In the genomic region with DNA sequence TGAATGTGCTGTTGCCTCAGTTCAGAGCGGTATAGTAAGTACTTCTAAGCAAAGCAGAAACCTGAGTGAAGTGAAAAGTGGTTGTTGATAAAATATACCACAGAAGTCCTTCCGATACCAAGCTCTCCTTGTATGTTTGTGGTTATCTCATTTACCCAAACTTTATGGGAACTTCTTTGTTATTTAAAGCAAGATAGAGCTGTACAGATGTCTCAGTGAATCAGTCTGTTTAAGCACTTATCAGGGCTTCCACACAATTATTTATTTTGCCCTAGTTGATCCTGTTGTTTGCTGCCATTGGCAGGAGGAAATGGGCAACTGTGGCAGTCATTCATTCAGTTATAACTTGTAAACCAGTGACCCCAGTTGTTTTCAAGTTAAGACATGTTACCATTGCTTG, we compare ENCODE assay signal across 25 mouse cellular contexts. TPM values are rescaled to one million over a fixed set of nuclear protein-coding genes. Genes with fewer than 3 reads are reported as not detected.
DNase-seq lines count a peak whose midpoint lies in the region; ATAC-seq and TF ChIP-seq lines count a peak whose summit lies in the region.
"Had no signal": no experiment of that assay in that cellular context is flagged by ENCODE, and none has a peak within 500 bp of the region (broad histone marks: within the 10 kb centered on the region; RNA-seq: fewer than 3 reads in every experiment).

No protein-coding gene starts in this region.

- no peak for TF ChIP-seq POLR2A in MEL (IDR thresholded peaks at IDR 0.05; ENCODE audit: control insufficient read depth in 1 of 2, insufficient read depth in 1 of 2, low read depth in 1 of 2, low read length in 2 of 2, poor library complexity in 1 of 2)

- TF ChIP-seq RAD21 in MEL (IDR thresholded peaks at IDR 0.05; ENCODE audit: low read depth, low read length), result no peak

- no peak for TF ChIP-seq CTCF in MEL (IDR thresholded peaks at IDR 0.05 in 2 of 3, conservative IDR thresholded peaks at IDR 0.05 in 1 of 3; ENCODE audit: control insufficient read depth in 1 of 3, insufficient read depth in 1 of 3, low read depth in 2 of 3, low read length in 3 of 3, poor library complexity in 1 of 3, severe bottlenecking in 1 of 3)
- TF ChIP-seq CTCF in liver, postnatal 0 days (IDR thresholded peaks at IDR 0.05; ENCODE audit: low read depth), result no peak

- peaks cover 2% of the 10 kb centered on the region; the same call in 1 of the 2 replicates for H3K36me3 ChIP-seq in liver, embryonic 13.5 days
- peaks cover 1 to 4% of the 10 kb centered on the region in 2 experiments; a peak in 3 of 4 replicates for H3K36me3 ChIP-seq in MEL (ENCODE audit: control insufficient read depth in 1 of 2, insufficient read depth in 2 of 2, low read length in 2 of 2)
- peaks cover 17% of the 10 kb centered on the region for H3K36me3 ChIP-seq in liver, postnatal 0 days (replicated peaks; ENCODE audit: insufficient read depth, low read length)

- no peak overlapping the region for H3K9ac ChIP-seq in liver, embryonic 13.5 days
- no peak overlapping the region for H3K9ac ChIP-seq in MEL (ENCODE audit: control insufficient read depth, low read depth, low read length, poor library complexity, severe bottlenecking)
- no peak overlapping the region for H3K9ac ChIP-seq in liver, postnatal 0 days (replicated peaks)
- H3K9ac ChIP-seq: embryonic facial prominence, embryonic 13.5 days; embryonic facial prominence, embryonic 15.5 days; forebrain, embryonic 12.5 days had no signal

- no peak for DNase-seq in liver, embryonic 13.5 days
- DNase-seq in liver (no peak), MEL (ENCODE audit: low read depth, low spot score) (peak; percentile 37)
- DNase-seq in liver, postnatal 0 days, result no peak
- DNase-seq in layer of hippocampus, postnatal 10 days (ENCODE audit: low spot score in 2 of 2), result no peak
- no peak for DNase-seq in spleen, adult 18-20 months
- no peak for DNase-seq in cerebellum, postnatal 25 days
- DNase-seq: adrenal gland, adult 8-10 months; adrenal gland, postnatal 14 days; adrenal gland, postnatal 36 days; cerebellum, adult 11-12 months; cerebellum, adult 2 months; cerebellum, adult 9-10 months; cerebellum, postnatal 10 days; cerebellum, postnatal 36 days; embryo, embryonic 11 days had no signal

- no peaks in the 10 kb centered on the region for H3K79me2 ChIP-seq in MEL (ENCODE audit: control insufficient read depth, insufficient read depth, low read length, poor library complexity)

- peak; percentile 50 for ATAC-seq in liver, embryonic 13.5 days (ENCODE audit: low read depth)
- ATAC-seq in liver, postnatal 0 days, result no peak
- peak; percentile 85 for ATAC-seq in megakaryocyte-erythroid progenitor cell, adult 5-6 weeks (replicated peaks; ENCODE audit: low FRiP score, low TSS enrichment, poor library complexity, severe bottlenecking)
- ATAC-seq: activated CD4-positive, CD25-positive, alpha-beta regulatory T cell, adult 4 months; forebrain, embryonic 14.5 days; forebrain, embryonic 16.5 days had no signal

- H3K27me3 ChIP-seq in liver, embryonic 13.5 days, result no peaks in the 10 kb centered on the region
- no peaks in the 10 kb centered on the region for H3K27me3 ChIP-seq in MEL (ENCODE audit: control insufficient read depth in 1 of 2, insufficient read depth in 2 of 2, low read length in 2 of 2)
- no peaks in the 10 kb centered on the region for H3K27me3 ChIP-seq in liver, postnatal 0 days (ENCODE audit: insufficient read depth, low read length)
- H3K27me3 ChIP-seq: embryonic facial prominence, embryonic 13.5 days; embryonic facial prominence, embryonic 15.5 days; forebrain, embryonic 12.5 days had no signal

- H3K27ac ChIP-seq in liver, embryonic 13.5 days, result no peak overlapping the region
- no peak overlapping the region for H3K27ac ChIP-seq in MEL (ENCODE audit: control insufficient read depth, low read depth, low read length)
- no peak overlapping the region for H3K27ac ChIP-seq in liver, postnatal 0 days (ENCODE audit: low read depth)
- H3K27ac ChIP-seq: embryonic facial prominence, embryonic 13.5 days; embryonic facial prominence, embryonic 15.5 days; forebrain, embryonic 10.5 days; forebrain, embryonic 12.5 days had no signal

- TF ChIP-seq EP300 in MEL (IDR thresholded peaks at IDR 0.05; ENCODE audit: low read depth in 1 of 2, low read length in 2 of 2), result peak; percentile 50 to 70; a peak in 2 of 4 replicates
- 0 out of 2 replicates have a peak, but pooled peaks have one; percentile 18 for TF ChIP-seq EP300 in liver, postnatal 0 days (IDR thresholded peaks at IDR 0.05; ENCODE audit: low read depth)

- 44% methylated on average over 2 of the region's 2 CpGs for WGBS in liver, embryonic 13.5 days (ENCODE audit: insufficient replicate concordance)
- WGBS in liver, postnatal 0 days (ENCODE audit: insufficient replicate concordance), result 57% methylated on average over 2 of the region's 2 CpGs

- H3K4me2 ChIP-seq in liver, embryonic 13.5 days, result no peak overlapping the region
- no peak overlapping the region for H3K4me2 ChIP-seq in liver, postnatal 0 days (ENCODE audit: low read depth, low read length)
- H3K4me2 ChIP-seq: embryonic facial prominence, embryonic 13.5 days; embryonic facial prominence, embryonic 15.5 days; forebrain, embryonic 12.5 days had no signal

- H3K4me1 ChIP-seq in liver, embryonic 13.5 days (replicated peaks), result peaks cover 10% of the 10 kb centered on the region; the same call in 1 of the 2 replicates
- peaks cover 0 to 3% of the 10 kb centered on the region in 2 experiments; a peak in 2 of 4 replicates for H3K4me1 ChIP-seq in MEL (ENCODE audit: control insufficient read depth in 1 of 2, insufficient read depth in 2 of 2, low read length in 2 of 2)
- peaks cover 8% of the 10 kb centered on the region; the same call in 1 of the 2 replicates for H3K4me1 ChIP-seq in liver, postnatal 0 days (ENCODE audit: insufficient read depth)
- H3K4me1 ChIP-seq: embryonic facial prominence, embryonic 15.5 days had no signal

- no peak overlapping the region for H3K4me3 ChIP-seq in liver, embryonic 13.5 days (replicated peaks)
- H3K4me3 ChIP-seq in MEL (ENCODE audit: control insufficient read depth in 1 of 2, insufficient read depth in 1 of 2, low read depth in 2 of 2, low read length in 2 of 2), result no peak overlapping the region
- no peak overlapping the region for H3K4me3 ChIP-seq in liver, postnatal 0 days (ENCODE audit: low read depth, low read length)
- H3K4me3 ChIP-seq: embryonic facial prominence, embryonic 13.5 days; embryonic facial prominence, embryonic 15.5 days; erythroblast, embryonic 14.5 days; forebrain, embryonic 10.5 days; forebrain, embryonic 12.5 days had no signal

- no peaks in the 10 kb centered on the region for H3K9me3 ChIP-seq in liver, embryonic 13.5 days (replicated peaks)
- H3K9me3 ChIP-seq in MEL (replicated peaks; ENCODE audit: insufficient read depth, low read length), result no peaks in the 10 kb centered on the region
- H3K9me3 ChIP-seq in liver, postnatal 0 days (ENCODE audit: low read length), result no peaks in the 10 kb centered on the region
- H3K9me3 ChIP-seq: embryonic facial prominence, embryonic 13.5 days; embryonic facial prominence, embryonic 15.5 days; forebrain, embryonic 10.5 days; forebrain, embryonic 12.5 days had no signal

TF ChIP-seq in MEL, 35 proteins besides CTCF, POLR2A, EP300 and RAD21:
- TF ChIP-seq ETS1 (IDR thresholded peaks at IDR 0.05; ENCODE audit: low read depth, low read length), result peak; percentile 39; the same call in 1 of the 2 replicates
- peak; percentile 50; the same call in 1 of the 2 replicates for TF ChIP-seq TCF12 (IDR thresholded peaks at IDR 0.05; ENCODE audit: low read depth, low read length)
- peak; percentile 76 for TF ChIP-seq RCOR1 (IDR thresholded peaks at IDR 0.05; ENCODE audit: low read depth, low read length)
- no peak for TF ChIP-seq USF2 (IDR thresholded peaks at IDR 0.05; ENCODE audit: borderline replicate concordance in 1 of 2, insufficient read depth in 1 of 2, low read depth in 1 of 2, low read length in 2 of 2)
- TF ChIP-seq ZKSCAN1 (IDR thresholded peaks at IDR 0.05; ENCODE audit: low read depth, low read length), result no peak
- TF ChIP-seq TBP (IDR thresholded peaks at IDR 0.05; ENCODE audit: low read depth, low read length), result peak; percentile 91
- peak; percentile 54 for TF ChIP-seq GATA1 (IDR thresholded peaks at IDR 0.05; ENCODE audit: low read depth, low read length)
- 0 out of 2 replicates have a peak, but pooled peaks have one; percentile 15 for TF ChIP-seq MAFK (IDR thresholded peaks at IDR 0.05; ENCODE audit: borderline replicate concordance, low read depth, low read length)

RNA-seq across cellular contexts. Expression of gene Tiparp, which starts 26.4 kb away (rescaled TPM):
- polyA plus RNA-seq in liver, embryonic 13.5 days (2015; fragmentation: Nextera tagmentation; extraction: Ambion mirVana), result 7.3 and 8.8 TPM in 2 replicates
- 2.0 and 3.0 TPM in 2 replicates for total RNA-seq in MEL (2012; rRNA removed)
- 1 to 10 TPM in 1 of 2 experiments, not detected in 1; 3.3 TPM for polyA plus RNA-seq in MEL (2012; ENCODE audit: insufficient read depth in 1 of 2, insufficient read length in 2 of 2, low read depth in 1 of 2, low replicate concordance in 2 of 2, missing spikeins in 1 of 2)
- 7.4 and 7.5 TPM in 2 replicates for polyA plus RNA-seq in liver, postnatal 0 days (2015; fragmentation: Nextera tagmentation; extraction: Ambion mirVana)
- total RNA-seq in megakaryocyte-erythroid progenitor cell, adult 5-6 weeks (2014; fragmentation: Nextera tagmentation), result 3.5 and 6.9 TPM in 2 replicates
- total RNA-seq in megakaryocyte-erythroid progenitor cell, adult 5-6 weeks (2017), result 8.3 and 17.0 TPM in 2 replicates
- 10 to 100 TPM; 14.4 to 21.9 TPM for total RNA-seq in layer of hippocampus, postnatal 10 days (2021)
